Mouse (Mus musculus): ENCODE results near the gene Slc7a1.
A peak's percentile ranks its signal among the peaks of the same experiment; 100 is the strongest.

DNA sequence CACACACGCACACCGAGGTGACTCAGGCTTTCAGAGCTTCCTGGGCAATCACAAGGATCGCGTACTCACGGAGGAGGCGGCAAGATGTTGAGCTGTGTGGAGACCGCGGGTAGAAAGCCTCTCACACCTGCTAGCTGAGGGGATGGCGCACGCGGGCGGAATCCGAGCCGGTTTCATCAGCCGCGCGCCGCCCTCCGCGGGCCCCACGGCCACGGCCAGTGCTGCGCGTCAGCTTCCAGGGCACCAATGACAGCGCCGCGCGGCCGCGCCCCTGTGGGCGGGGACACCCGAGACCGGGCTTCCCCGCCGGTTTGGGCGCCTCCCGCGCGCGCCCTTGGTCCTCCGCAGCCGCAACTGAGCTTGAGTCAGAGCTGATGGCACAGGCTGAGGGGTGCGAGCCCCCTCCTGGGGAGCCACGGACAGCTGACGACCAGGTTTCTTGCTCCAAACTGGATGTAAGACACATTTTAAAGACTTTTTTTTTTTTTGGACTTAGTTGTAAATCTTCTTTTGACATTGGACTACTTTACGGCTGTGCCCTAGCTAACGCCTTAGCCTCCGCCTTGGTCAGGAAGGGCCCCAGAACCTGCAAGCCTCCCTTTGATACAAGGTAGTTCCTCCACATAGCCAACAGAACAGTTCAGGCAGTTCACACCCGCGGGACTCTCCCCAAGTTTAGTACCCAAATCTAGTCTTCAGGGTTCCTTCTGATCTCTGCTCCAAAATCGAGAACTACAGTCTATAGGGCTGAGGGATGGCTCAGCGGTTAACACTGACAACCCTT lies at the start of gene Slc7a1:
- TF ChIP-seq CTCF (IDR thresholded peaks at IDR 0.05; ENCODE audit: extremely low read depth, insufficient read depth, low read length) = no peak
- TF ChIP-seq POLR2A (IDR thresholded peaks at IDR 0.05; ENCODE audit: extremely low read depth, insufficient read depth, low read length) = 0 out of 2 replicates have a peak, but pooled peaks have one; percentile 28
